Mouse (Mus musculus) retina, adult 2 months (tissue): ENCODE measurements around the gene Eogt.

Experiments used
- DNase-seq: peaks from one replicate; pipeline ENCODE4 v3.0.0-alpha.2; 2012; ENCODE audit warnings: low read depth, low spot score

Eogt gene

DNA sequence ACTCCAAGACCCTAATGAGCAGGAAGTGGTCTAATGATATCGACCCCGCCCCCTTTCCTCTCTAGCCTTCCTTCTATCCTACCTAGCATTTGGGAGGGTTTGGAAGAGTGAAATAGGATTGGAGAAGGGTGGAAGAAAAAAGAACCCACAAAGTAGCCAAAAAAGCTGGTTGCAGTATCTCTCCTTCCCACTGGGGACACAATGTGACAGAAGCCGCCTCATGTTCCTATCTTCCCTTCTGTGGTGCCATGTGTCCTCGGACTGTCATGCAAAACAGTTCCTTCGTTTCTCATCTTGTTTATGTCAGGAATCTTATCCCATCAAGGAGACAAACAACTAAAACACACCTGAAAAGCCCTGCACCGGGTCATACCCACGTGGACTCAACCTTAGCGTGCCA lies 42.9 kb downstream of the Eogt start:
- no peak for DNase-seq

DNA sequence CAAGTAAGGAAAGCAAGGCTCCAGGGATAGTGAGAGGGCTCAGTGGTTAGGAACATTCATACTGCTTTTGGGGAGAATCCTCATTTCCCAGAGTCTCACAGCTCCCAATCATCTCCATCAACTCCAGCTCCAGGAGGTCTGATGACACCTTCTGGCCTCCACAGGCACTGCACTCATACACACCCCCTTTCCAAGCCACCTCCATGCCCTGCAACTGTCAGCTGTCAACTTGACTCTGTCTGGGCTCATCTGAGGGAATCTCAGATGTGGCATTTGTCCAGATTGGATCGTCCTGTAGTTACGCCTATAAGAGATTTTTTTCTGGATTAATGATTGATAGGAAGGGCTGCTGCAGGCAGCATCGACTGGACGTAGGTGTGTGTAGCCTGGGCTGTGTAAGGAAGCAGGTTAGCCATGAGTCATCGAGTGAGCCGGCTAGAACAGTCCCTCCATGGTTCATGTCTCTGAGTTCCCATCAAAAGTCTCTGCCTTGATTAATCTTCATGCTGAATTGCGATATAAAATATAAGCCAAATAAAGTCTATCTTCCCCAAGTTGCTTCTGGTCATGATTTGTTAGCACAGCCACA lies 44.6 kb downstream of the Eogt start:
- DNase-seq, result no peak

DNA sequence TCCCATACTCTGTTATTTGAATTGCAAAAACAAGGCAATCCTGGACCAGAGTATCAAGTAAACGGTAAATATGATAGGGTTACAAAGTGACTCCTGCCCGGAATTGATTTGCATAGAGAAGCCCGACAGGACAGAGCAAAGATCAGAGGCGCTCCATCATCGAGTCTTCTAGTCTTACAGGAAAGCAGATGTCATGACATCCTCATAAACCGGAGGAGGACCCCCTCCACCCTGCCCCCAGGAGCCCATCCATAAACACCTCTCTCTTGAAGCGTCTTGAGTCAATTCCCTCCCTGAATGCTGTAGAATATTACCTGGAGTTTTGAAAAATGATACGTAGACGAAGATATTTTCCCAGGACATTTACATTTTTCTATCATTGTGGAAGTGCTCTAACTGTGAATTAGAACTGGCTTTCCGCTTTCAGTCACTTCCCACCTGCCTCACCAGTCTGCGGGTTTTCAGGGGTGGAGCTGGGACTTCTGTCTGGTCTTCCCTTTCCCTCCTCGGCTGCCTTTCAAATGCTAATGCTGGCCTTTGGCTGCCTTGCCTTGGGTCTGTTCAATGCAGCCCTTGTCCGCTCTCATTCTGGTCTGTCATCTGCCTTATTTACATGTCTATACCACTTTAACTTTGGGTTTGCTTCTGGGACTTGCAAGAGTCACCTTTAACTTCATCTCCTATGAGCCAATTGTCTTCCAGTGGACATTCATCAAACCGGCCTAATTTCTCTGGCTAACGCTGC lies 46.9 kb downstream of the Eogt start:
- no peak for DNase-seq

DNA sequence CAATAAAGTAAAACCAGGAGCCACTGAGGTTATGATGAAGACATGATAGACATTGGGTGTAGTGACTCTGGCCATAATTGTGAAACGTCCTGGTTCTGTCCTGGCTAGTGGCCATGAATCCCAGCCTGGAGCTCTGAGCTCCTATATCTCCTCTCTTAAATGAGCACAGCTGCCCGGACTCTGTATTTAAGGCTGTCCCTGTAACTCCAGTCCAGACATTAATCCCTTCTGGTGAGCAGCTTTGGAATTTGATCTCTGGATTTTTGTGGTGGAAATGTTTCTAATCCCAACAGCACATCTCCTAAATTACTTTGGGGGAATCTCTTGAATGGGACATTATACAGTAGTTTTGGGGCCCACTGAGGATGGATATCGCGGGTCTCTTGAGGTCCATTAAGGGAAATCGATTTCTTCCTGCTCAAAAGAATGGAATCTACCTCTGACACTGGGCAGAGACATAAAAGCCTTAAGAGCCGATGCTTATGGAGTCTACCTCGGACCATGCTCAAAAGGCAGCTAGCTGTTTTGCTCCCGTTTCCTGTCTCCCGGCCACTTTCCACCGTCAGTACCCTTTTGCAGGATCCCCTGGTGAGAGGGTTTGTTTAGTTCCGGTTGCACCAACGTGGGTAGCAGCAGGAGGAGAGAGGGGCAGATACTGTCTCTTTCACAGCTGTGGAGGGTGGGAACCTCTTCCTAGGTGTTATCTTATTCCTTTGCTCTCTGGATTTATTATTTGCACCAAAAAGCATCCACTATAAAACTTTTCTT lies 47.6 kb downstream of the Eogt start:
- no peak for DNase-seq

DNA sequence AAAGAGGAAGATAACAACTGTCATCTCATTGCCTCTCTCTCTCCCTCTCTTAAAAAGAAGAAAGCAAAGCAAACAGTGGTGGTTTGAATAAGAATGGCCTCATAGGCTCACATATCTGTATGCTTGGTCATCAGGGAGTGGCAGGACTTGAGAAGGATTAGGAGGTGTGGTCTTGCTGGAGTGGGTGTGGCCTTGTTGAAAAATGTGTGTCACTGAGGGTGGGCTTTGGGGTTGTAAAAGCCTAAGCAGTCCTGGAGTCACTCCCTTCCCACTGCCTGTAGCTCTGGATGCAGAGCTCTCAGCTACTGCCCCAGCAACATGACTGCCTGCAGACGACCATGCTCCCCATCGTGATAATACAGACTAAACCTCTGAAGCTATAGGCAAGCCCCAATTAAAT lies 66.6 kb downstream of the Eogt start:
- no peak for DNase-seq

DNA sequence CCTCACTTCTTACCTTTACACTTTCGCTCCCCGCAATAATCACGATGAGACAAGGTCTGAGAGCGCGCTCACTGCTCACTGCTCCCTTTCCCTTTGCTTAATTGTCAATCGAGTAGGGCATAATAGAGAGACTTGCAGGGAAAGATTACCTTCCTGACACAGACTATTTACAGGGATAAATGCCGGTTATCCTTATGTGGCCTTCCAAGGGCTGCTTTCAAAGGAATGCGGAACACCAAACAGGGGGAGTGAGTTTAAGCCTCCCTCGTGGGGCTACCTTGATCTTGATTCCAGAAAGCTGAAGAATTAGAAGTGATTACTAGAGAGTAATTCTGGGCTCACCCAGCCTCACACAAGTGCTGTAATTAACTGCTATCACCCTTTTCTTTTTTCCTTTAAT lies 69.0 kb downstream of the Eogt start:
- no peak for DNase-seq

DNA sequence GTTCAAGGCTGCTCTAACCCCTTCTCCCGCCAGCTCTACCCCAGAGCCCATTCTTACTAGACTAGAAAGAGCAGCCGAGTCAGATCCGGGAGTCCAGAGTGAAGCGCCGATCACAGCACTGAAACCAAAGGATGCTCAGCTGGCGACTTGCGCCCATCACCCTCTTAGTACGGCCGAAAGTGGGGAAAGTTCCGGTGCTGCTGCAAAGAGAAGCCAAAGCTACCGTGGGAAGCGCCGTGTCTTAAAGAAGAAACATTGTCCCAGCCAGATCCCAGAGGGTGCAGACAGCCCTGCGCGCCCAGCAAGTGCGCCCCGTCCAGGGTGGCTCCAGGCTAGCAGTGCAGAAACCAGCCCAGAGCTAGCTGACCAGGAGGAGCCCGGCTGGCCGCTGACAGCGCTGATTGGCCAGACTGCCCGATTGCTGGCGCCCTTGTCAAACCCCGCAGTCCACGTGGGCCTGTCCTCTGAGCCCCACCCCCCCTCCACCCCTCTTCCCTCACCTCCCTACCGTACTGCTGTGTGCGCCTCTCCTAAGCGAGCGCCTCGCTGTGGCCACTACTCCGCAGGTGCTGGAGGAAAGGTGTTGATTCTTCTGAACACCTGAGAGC lies 88.8 kb downstream of the Eogt start, which contains the start of gene Fam19a4:
Fam19a4 (minus strand) TSS at position 340 of the 608 bp plus-strand sequence.
- DNase-seq, result no peak
